Mouse (Mus musculus) cerebellum, postnatal 14 days (tissue): Measurements from ENCODE around the gene Pid1.
A peak's percentile ranks its signal among the peaks of the same experiment; 100 is the strongest.

Source experiments
- DNase-seq, 2 experiments: peaks; one replicate each; pipeline ENCODE4 v3.0.0; 2021; ENCODE audit warnings: mixed read lengths in 2 of 2

The Pid1 gene

GRCm38 (mm10) chr1:84363967-84364366, at the start of gene Pid1:
Gene Pid1, minus strand, starts transcription at chr1:84364180.
- DNase-seq, result no peak

GRCm38 (mm10) chr1:84409514-84409913, 45.5 kb upstream of the Pid1 start:
- DNase-seq, result no peak

- no peak for DNase-seq
Measured at GRCm38 (mm10) chr1:84408873-84409272, 44.9 kb upstream of the Pid1 start.

GRCm38 (mm10) chr1:84406891-84407290, 42.9 kb upstream of the Pid1 start:
- no peak for DNase-seq

- no peak for DNase-seq
Measured at GRCm38 (mm10) chr1:84405551-84406290, 41.7 kb upstream of the Pid1 start.

- peak in 1 of 2 experiments; percentile 24 for DNase-seq
Measured at GRCm38 (mm10) chr1:84404880-84405279, 40.9 kb upstream of the Pid1 start.

GRCm38 (mm10) chr1:84402154-84402553, 38.2 kb upstream of the Pid1 start:
- DNase-seq, result no peak

GRCm38 (mm10) chr1:84399671-84400070, 35.7 kb upstream of the Pid1 start:
- no peak for DNase-seq

GRCm38 (mm10) chr1:84399118-84399517, 35.1 kb upstream of the Pid1 start:
- no peak for DNase-seq

GRCm38 (mm10) chr1:84396787-84397186, 32.8 kb upstream of the Pid1 start:
- no peak for DNase-seq

- no peak for DNase-seq
Measured at GRCm38 (mm10) chr1:84395928-84396327, 31.9 kb upstream of the Pid1 start.

- DNase-seq, result no peak
Measured at GRCm38 (mm10) chr1:84390961-84391360, 27.0 kb upstream of the Pid1 start.

GRCm38 (mm10) chr1:84387616-84388015, 23.6 kb upstream of the Pid1 start:
- DNase-seq, result peak; percentile 36 to 45

GRCm38 (mm10) chr1:84386481-84387146, 22.6 kb upstream of the Pid1 start:
- peak in 1 of 2 experiments; percentile 20 for DNase-seq

GRCm38 (mm10) chr1:84382709-84383108, 18.7 kb upstream of the Pid1 start:
- no peak for DNase-seq

GRCm38 (mm10) chr1:84382064-84382463, 18.1 kb upstream of the Pid1 start:
- DNase-seq, result no peak

GRCm38 (mm10) chr1:84380895-84381294, 16.9 kb upstream of the Pid1 start:
- DNase-seq, result peak; percentile 12 to 25

- DNase-seq, result no peak
Measured at GRCm38 (mm10) chr1:84367733-84368132, 3.8 kb upstream of the Pid1 start.

- no peak for DNase-seq
Measured at GRCm38 (mm10) chr1:84366553-84366952, 2.6 kb upstream of the Pid1 start.

- DNase-seq, result no peak
Measured at GRCm38 (mm10) chr1:84362709-84363617, 1.0 kb downstream of the Pid1 start.

GRCm38 (mm10) chr1:84362209-84362608, 1.8 kb downstream of the Pid1 start:
- no peak for DNase-seq

GRCm38 (mm10) chr1:84361389-84361788, 2.6 kb downstream of the Pid1 start:
- no peak for DNase-seq
